Mouse (Mus musculus) central nervous system, embryonic 18 days (tissue): ENCODE results near the gene Zbtb41. TPM values are rescaled to one million over a fixed set of nuclear protein-coding genes. Genes with fewer than 3 reads are reported as not detected.

Source experiments
- polyA plus RNA-seq: library from polyadenylated mRNA; depleted of rRNA; stranded (reverse); fragments of >200 nt; gene quantifications from 2 replicates; pipeline ENCODE4 v1.2.3, GENCODE M21; 2012; rRNA removed

Zbtb41 gene
- polyA plus RNA-seq, result 16.8 and 18.7 TPM in 2 replicates

GRCm38 (mm10) chr1:139421875-139422791, at the start of gene Zbtb41:
Gene Zbtb41, plus strand, starts transcription at chr1:139422288.

DNA sequence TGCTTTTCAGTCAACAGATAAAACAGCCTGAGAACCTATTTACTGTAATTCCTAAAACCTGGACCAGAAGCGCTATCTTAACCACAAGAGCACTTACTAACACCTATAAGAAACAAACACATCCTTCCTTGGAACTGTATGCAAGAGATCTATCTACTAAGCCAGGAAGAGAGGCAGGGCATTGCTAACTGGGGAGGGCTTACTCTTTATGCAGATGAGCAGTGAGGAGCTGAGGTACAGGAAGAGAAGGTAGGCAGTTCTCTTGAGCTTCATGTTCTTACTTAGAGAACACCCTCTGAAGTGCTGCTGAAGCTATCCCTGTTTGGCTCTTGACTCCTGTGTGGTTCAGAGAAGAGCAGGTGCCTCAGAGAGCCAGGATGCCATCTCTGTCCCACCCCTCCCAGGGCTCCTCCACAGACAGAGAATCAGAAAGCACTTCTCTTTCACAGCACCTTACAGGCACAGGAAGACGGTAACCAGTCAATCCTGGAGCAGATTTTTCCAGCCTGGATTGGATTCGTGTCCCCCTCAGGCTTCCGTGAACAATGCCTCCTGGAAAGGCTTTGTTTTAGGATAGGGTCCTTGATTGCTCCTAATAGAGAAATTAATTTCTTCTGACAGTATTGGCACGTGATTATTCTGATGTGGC, 45.3 kb upstream of the Zbtb41 start, which contains the start of gene Crb1:
Gene Crb1, minus strand, starts transcription at position 463 of the 649 bp plus-strand sequence.

GRCm38 (mm10) chr1:139454340-139455225, 32.5 kb downstream of the Zbtb41 start, which contains the start of gene Aspm:
Gene Aspm, plus strand, starts transcription at chr1:139454772.

GRCm38 (mm10) chr1:139501258-139501752, 79.2 kb downstream of the Zbtb41 start, which contains the start of gene F13b:
Gene F13b, plus strand, starts transcription at chr1:139501702.

Other genes with a start within 250 kb of the Zbtb41 start
- 1.8 and 2.1 TPM in 2 replicates for gene Crb1, start 45.2 kb upstream of the Zbtb41 start, polyA plus RNA-seq
- 2.3 and 2.7 TPM in 2 replicates for gene Aspm, start 32.5 kb downstream of the Zbtb41 start, polyA plus RNA-seq
- 0.03 TPM in 1 of 2 replicates, not detected in the other for gene F13b, start 79.4 kb downstream of the Zbtb41 start, polyA plus RNA-seq
- gene Cfhr1, start 138.0 kb downstream of the Zbtb41 start, polyA plus RNA-seq, result not detected in 2 replicates